Mouse (Mus musculus) spleen, postnatal 0 days (tissue): Measurements from ENCODE around the gene Egfl7. TPM values are rescaled to one million over a fixed set of nuclear protein-coding genes. Genes with fewer than 3 reads are reported as not detected.
A peak's percentile ranks its signal among the peaks of the same experiment; 100 is the strongest.

Experiments used
- microRNA counts: library from miRNA; unstranded; fragments of <30 nt; microRNA quantifications from one replicate; lab custom pipeline; 2015
- polyA plus RNA-seq: library from polyadenylated mRNA; unstranded; fragments of >200 nt; fragmentation: Nextera tagmentation; extraction: Ambion mirVana; gene quantifications from 2 replicates; pipeline ENCODE4 v1.2.1, GENCODE M21; 2015

Egfl7 gene
- polyA plus RNA-seq: 115 and 142 TPM in 2 replicates

DNA sequence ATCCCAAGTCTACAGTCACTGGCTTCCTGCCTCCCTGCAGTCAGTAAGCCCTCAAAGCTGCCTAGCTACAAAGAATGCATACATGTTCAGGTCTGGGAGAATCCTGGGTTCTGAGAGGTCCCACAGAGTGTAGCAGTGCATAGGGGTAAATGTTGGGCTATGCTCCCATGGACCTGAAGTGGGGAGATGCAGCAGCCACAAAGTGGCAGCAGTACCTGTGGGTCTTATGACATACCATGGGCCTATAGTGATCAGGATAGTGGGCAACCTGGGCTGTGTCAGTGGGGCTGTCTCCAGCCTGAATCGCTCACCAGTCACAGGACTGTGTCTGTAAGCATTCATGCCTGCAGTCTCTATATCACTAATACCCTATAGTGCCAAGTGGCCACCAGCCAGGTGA is at the start of gene Egfl7:
Gene Egfl7, plus strand, starts transcription at position 301 of the 400 bp plus-strand sequence.

DNA sequence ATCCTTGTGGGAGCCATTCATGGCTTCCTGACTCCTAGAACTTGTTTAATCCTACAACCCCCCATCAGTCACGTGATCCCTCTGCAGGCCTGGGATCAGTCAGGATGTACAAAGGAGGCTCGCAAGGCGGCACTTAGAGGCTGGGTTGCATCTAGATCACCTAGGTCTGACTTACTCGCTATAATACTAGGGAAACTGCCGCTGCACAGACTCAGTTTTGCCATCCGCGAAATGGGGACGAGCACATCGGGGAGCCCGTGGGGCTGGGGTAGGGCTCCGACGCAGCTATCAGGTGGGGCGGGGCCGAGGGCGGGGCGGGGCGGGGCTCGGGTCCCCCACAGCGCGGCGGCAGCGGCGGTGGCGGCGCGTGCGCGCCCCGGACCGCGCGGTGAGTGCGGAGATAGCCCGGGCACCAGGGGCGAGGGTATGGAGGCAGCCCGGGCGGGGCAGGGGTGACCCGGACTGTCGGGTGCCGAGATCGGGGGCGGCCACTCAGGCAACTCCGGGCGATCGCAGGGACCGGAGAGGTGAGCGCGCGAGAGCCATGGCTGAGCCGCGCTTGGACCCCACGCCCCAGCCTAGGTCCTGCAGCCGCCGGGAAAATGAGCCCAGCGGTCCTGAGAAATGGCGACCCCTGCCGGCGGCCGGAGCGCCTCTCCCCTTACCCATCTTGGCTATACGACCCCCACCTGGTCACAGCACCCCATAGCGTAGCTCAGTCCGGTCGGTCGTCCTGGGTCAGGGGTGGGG is 6.7 kb downstream of the Egfl7 start, which contains the start of gene Gm20532:
Gene Gm20532, plus strand, starts transcription at position 346 of the 750 bp plus-strand sequence.

GRCm38 (mm10) chr2:26603720-26604671 is 24.2 kb downstream of the Egfl7 start, which contains the start of gene Agpat2:
Gene Agpat2 (minus strand): TSS chr2:26604417.

DNA sequence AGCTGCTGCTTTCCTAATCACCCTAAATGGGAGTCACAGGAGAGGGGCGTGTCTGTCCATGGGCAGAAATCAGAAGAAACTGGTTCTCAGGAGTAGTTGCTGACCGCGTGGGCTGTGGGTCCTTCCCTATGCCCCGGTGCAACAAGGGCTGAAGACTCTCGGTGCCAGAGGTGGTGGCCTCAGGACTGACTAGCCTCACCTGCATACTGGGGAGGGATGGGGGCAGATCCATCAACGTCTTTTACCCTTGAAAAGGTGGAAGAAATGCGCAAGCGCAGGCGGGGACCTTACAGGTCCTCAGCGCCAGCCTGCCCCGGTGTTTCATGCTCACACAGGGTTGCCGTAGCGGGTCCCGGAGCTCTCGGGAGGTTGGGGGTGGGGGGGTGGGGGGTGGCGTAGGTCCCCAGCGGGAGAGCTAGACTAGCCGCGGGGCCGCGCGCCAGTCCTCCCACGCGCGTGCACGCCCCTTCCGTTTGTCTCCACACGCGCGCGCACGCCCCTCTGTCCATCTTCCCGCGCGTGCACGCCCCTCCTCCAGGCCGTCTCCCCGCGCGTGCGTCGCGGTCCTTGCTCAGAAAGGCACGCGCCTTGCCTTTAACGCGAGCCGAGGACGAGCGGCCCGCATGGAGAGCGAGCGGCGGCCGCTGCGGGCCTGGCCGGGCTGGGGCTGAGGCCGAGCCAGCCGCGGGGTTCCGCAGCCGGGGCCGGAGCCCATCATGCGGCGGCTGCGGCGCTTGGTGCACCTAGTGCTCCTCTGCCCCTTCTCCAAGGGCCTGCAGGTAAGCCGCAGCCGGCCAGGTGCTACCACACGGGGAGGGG is 48.3 kb downstream of the Egfl7 start, which contains the start of gene Fam69b:
Gene Fam69b, plus strand, starts transcription at position 537 of the 819 bp plus-strand sequence.

MicroRNAs encoded within 50 kb of the gene (microRNA counts, 519-probe panel; counts per million panel counts)
- microRNA mmu-miR-126-3p (lab: Ali Mortazavi, UCI) (10,590 counts per million, percentile 99 among the panel's probes with 10 or more counts), microRNA mmu-miR-126-5p (lab: Ali Mortazavi, UCI) (7,340 counts per million, percentile 70 among the panel's probes with 10 or more counts)

Other genes with a start within 250 kb of the Egfl7 start
- 8.7 and 10.4 TPM in 2 replicates for gene Dnlz, start 227.9 kb upstream of the Egfl7 start, polyA plus RNA-seq
- 4.3 and 6.3 TPM in 2 replicates for gene Card9, start 219.1 kb upstream of the Egfl7 start, polyA plus RNA-seq
- gene Snapc4, start 199.4 kb upstream of the Egfl7 start, polyA plus RNA-seq: 11.6 and 12.7 TPM in 2 replicates
- gene Entr1, start 190.7 kb upstream of the Egfl7 start, polyA plus RNA-seq: 46.8 and 53.6 TPM in 2 replicates
- gene Pmpca, start 190.7 kb upstream of the Egfl7 start, polyA plus RNA-seq: 52.7 and 58.0 TPM in 2 replicates
- gene Inpp5e, start 170.8 kb upstream of the Egfl7 start, polyA plus RNA-seq: 7.2 and 7.6 TPM in 2 replicates
- 5.8 and 7.5 TPM in 2 replicates for gene Sec16a, start 134.8 kb upstream of the Egfl7 start, polyA plus RNA-seq
- gene Notch1, start 63.4 kb upstream of the Egfl7 start, polyA plus RNA-seq: 5.6 and 8.1 TPM in 2 replicates
- gene Gm20532, start 6.6 kb downstream of the Egfl7 start, polyA plus RNA-seq: not detected in 2 replicates
- gene Agpat2, start 24.4 kb downstream of the Egfl7 start, polyA plus RNA-seq: 19.3 and 24.1 TPM in 2 replicates
- gene Fam69b, start 48.4 kb downstream of the Egfl7 start, polyA plus RNA-seq: 3.2 and 4.7 TPM in 2 replicates
- gene Lcn4, start 91.3 kb downstream of the Egfl7 start, polyA plus RNA-seq: 0.40 TPM in 1 of 2 replicates, not detected in the other